ENCODE assay signal across 22 mouse cellular contexts in the genomic region with DNA sequence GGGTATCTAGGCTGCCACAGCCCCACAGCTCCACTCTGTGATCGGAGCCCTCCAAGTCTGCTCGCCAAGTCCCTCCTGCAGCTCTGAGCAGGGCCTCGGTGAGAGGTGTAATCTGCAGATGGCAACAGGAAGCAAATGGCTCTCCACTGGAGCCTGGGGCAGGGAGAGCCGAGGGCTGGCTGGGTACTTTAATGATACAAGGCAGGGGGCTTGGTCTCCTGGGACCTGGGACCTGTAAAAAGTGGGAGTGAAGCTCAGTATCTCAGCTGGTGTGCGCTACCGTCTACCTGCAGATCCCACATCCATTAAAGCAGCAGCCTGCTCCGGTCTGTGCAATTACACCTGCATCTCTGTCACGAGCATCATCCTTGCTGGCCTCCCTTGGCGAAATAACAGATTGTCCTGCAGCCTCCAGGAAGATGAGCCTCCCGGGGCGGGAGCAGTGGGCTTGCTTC.
DNase-seq lines count a peak whose midpoint lies in the region; ATAC-seq lines count a peak whose summit lies in the region.
"Had no signal": no experiment of that assay in that cellular context is flagged by ENCODE, and none has a peak within 500 bp of the region (broad histone marks: within the 10 kb centered on the region; RNA-seq: fewer than 3 reads in every experiment).

No protein-coding gene starts in this region.

- WGBS in midbrain, embryonic 15.5 days, result 65% methylated on average over 11 of the region's 11 CpGs
- 74% methylated on average over 11 of the region's 11 CpGs for WGBS in midbrain, embryonic 13.5 days
- WGBS in neural tube, embryonic 14.5 days, result 43% methylated on average over 11 of the region's 11 CpGs

- H3K4me2 ChIP-seq in midbrain, embryonic 15.5 days, result no peak overlapping the region
- H3K4me2 ChIP-seq in midbrain, embryonic 13.5 days (replicated peaks), result no peak overlapping the region
- no peak overlapping the region for H3K4me2 ChIP-seq in neural tube, embryonic 14.5 days (ENCODE audit: low read depth, low read length)
- H3K4me2 ChIP-seq: embryonic facial prominence, embryonic 12.5 days; forebrain, embryonic 13.5 days; limb, embryonic 15.5 days; liver, embryonic 15.5 days had no signal

- no peak overlapping the region for H3K9ac ChIP-seq in midbrain, embryonic 15.5 days
- no peak overlapping the region for H3K9ac ChIP-seq in midbrain, embryonic 13.5 days (replicated peaks)
- no peak overlapping the region for H3K9ac ChIP-seq in neural tube, embryonic 14.5 days (replicated peaks; ENCODE audit: low read depth, low read length)
- H3K9ac ChIP-seq: embryonic facial prominence, embryonic 12.5 days; forebrain, embryonic 13.5 days; limb, embryonic 15.5 days; liver, embryonic 15.5 days had no signal

- H3K27ac ChIP-seq in midbrain, embryonic 15.5 days, result peak overlapping the region; percentile 56; the same call in 1 of the 2 replicates
- H3K27ac ChIP-seq in midbrain, embryonic 13.5 days, result no peak overlapping the region
- peak overlapping the region; percentile 3; the same call in 1 of the 2 replicates for H3K27ac ChIP-seq in neural tube, embryonic 14.5 days (ENCODE audit: low read depth, low read length)
- H3K27ac ChIP-seq: embryonic facial prominence, embryonic 12.5 days; forebrain, embryonic 13.5 days; limb, embryonic 15.5 days; liver, embryonic 15.5 days had no signal

- H3K27me3 ChIP-seq in midbrain, embryonic 15.5 days (replicated peaks), result no peaks in the 10 kb centered on the region
- H3K27me3 ChIP-seq in midbrain, embryonic 13.5 days, result 0 out of 2 replicates have a peak, but pooled peaks cover 5% of the 10 kb centered on the region
- H3K27me3 ChIP-seq in neural tube, embryonic 14.5 days (ENCODE audit: control insufficient read depth, insufficient read depth, low read length), result no peaks in the 10 kb centered on the region
- H3K27me3 ChIP-seq: embryonic facial prominence, embryonic 12.5 days; liver, embryonic 15.5 days; Patski had no signal

- DNase-seq in frontal cortex, postnatal 14 days (ENCODE audit: low spot score in 2 of 2), result no peak
- DNase-seq in cerebellum, adult 9-11 months, result peak; percentile 77
- no peak for DNase-seq in heart, adult 9 months (ENCODE audit: low spot score in 2 of 2)
- no peak for DNase-seq in spleen, adult 18-20 months
- DNase-seq: adrenal gland, postnatal 14 days; gastrocnemius, postnatal 14 days; heart, adult 18-20 months; kidney, adult 11 months; thymus, adult 18-20 months; thymus, postnatal 4 days had no signal

- H3K4me1 ChIP-seq in midbrain, embryonic 15.5 days, result peaks cover 24% of the 10 kb centered on the region
- peaks cover 26% of the 10 kb centered on the region for H3K4me1 ChIP-seq in midbrain, embryonic 13.5 days (replicated peaks)
- peaks cover 23% of the 10 kb centered on the region for H3K4me1 ChIP-seq in neural tube, embryonic 14.5 days (ENCODE audit: control insufficient read depth, insufficient read depth, low read length)
- H3K4me1 ChIP-seq: liver, embryonic 15.5 days had no signal

- no peaks in the 10 kb centered on the region for H3K9me3 ChIP-seq in midbrain, embryonic 15.5 days
- H3K9me3 ChIP-seq in midbrain, embryonic 13.5 days, result no peaks in the 10 kb centered on the region
- H3K9me3 ChIP-seq in neural tube, embryonic 14.5 days (ENCODE audit: control insufficient read depth, low read length), result no peaks in the 10 kb centered on the region
- H3K9me3 ChIP-seq: embryonic facial prominence, embryonic 12.5 days; forebrain, embryonic 13.5 days; limb, embryonic 15.5 days; liver, embryonic 15.5 days had no signal

- ATAC-seq in frontal cortex, adult (ENCODE audit: low TSS enrichment), result peak; percentile 43; the same call in 1 of the 2 replicates
- ATAC-seq in midbrain, embryonic 15.5 days (replicated peaks), result no peak
- ATAC-seq in midbrain, embryonic 13.5 days, result no peak
- ATAC-seq in neural tube, embryonic 14.5 days (ENCODE audit: low read depth), result no peak
- ATAC-seq: CD4-positive, CD25-positive, alpha-beta regulatory T cell, adult 4 months; forebrain, embryonic 13.5 days; lung, postnatal 0 days; Patski had no signal

- H3K4me3 ChIP-seq in midbrain, embryonic 15.5 days, result no peak overlapping the region
- H3K4me3 ChIP-seq in midbrain, embryonic 13.5 days (replicated peaks), result no peak overlapping the region
- H3K4me3 ChIP-seq in neural tube, embryonic 14.5 days (ENCODE audit: low read depth, low read length), result no peak overlapping the region
- H3K4me3 ChIP-seq: embryonic facial prominence, embryonic 12.5 days; erythroblast, embryonic 14.5 days; forebrain, embryonic 13.5 days; limb, embryonic 15.5 days; liver, embryonic 15.5 days had no signal

- H3K36me3 ChIP-seq in midbrain, embryonic 15.5 days (replicated peaks), result no peaks in the 10 kb centered on the region
- no peaks in the 10 kb centered on the region for H3K36me3 ChIP-seq in midbrain, embryonic 13.5 days
- H3K36me3 ChIP-seq in neural tube, embryonic 14.5 days (ENCODE audit: control insufficient read depth, insufficient read depth, low read length), result no peaks in the 10 kb centered on the region
- H3K36me3 ChIP-seq: embryonic facial prominence, embryonic 12.5 days; limb, embryonic 15.5 days; liver, embryonic 15.5 days had no signal
